Mouse (Mus musculus): Measurements from ENCODE around the gene Pdlim4.

- no peak for TF ChIP-seq MAX (IDR thresholded peaks at IDR 0.05; ENCODE audit: low read length)
- no peak for TF ChIP-seq TBP (conservative IDR thresholded peaks at IDR 0.05; ENCODE audit: low read depth, low read length)
- no peak for TF ChIP-seq EP300 (IDR thresholded peaks at IDR 0.05; ENCODE audit: low read length)
- no peak for TF ChIP-seq ELF1 (IDR thresholded peaks at IDR 0.05; ENCODE audit: low read depth, low read length)
- no peak for TF ChIP-seq CTCF (conservative IDR thresholded peaks at IDR 0.05 in 1 of 2, IDR thresholded peaks at IDR 0.05 in 1 of 2; ENCODE audit: low read depth in 2 of 2, low read length in 2 of 2)
- TF ChIP-seq USF2 (conservative IDR thresholded peaks at IDR 0.05; ENCODE audit: low read depth, low read length), result no peak
- TF ChIP-seq MAFK (IDR thresholded peaks at IDR 0.05; ENCODE audit: insufficient replicate concordance, low read length), result no peak
- TF ChIP-seq ETS1 (conservative IDR thresholded peaks at IDR 0.05; ENCODE audit: low read depth, low read length), result no peak
- TF ChIP-seq E2F4 (IDR thresholded peaks at IDR 0.05; ENCODE audit: insufficient replicate concordance, low read depth, low read length), result no peak
- TF ChIP-seq SMC3 (IDR thresholded peaks at IDR 0.05; ENCODE audit: low read depth, low read length), result no peak
- TF ChIP-seq POLR2AphosphoS2 (IDR thresholded peaks at IDR 0.05; ENCODE audit: low read depth, low read length), result no peak
- no peak for TF ChIP-seq POLR2A (IDR thresholded peaks at IDR 0.05; ENCODE audit: low read depth, low read length)
- no peak for TF ChIP-seq TCF12 (IDR thresholded peaks at IDR 0.05; ENCODE audit: low read depth, low read length)
These were observed 10.7 kb downstream of the Pdlim4 start for GRCm38 (mm10) chr11:54058056-54058617.

All from CH12.LX (cell line).